Mouse (Mus musculus) testis, adult 2 months (tissue): ENCODE data around the gene Tspan31.

Experiments
- CTCF ChIP-seq: fragments of 200-500 bp; IDR thresholded peaks from 2 replicates; pipeline ENCODE4 v1.5.1; 2012; ENCODE audit warnings: low read depth, mild to moderate bottlenecking, inconsistent platforms, low read length, moderate library complexity; ENCODE audit not compliant: control insufficient read depth, insufficient read depth, insufficient replicate concordance
- POLR2A ChIP-seq: fragments of 200-500 bp; IDR thresholded peaks from 2 replicates; pipeline ENCODE4 v1.6.1; 2012; ENCODE audit warnings: low read depth, mild to moderate bottlenecking, inconsistent platforms, low read length, moderate library complexity; ENCODE audit not compliant: control insufficient read depth

DNA sequence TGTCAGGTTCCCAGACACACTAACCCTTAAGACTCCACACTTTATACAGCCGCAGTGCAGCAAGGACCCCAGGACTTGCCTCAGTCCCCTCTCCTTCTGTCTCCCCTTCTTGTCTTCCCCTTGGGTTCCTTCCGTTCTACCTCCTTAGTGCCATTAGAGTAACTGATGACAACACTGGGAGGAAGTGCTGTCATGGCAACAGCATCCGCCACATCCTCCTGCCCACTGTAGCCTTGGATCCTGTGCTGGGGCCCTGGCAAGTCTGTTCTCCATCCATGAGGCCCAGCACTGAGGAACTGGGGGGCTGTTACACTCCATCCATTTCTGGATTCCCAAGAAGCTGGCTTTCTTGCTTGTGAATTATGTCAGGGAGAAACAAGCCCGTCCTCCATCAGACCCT is 6.0 kb upstream of the Tspan31 start:
- no peak for TF ChIP-seq CTCF
- TF ChIP-seq POLR2A = no peak
